Mouse (Mus musculus) ES-Bruce4 (cell line): ENCODE measurements at regions not wholly inside any gene's neighbourhood (a gene's known extent, or its start where the extent isn't known, plus 50 kb on each side); places are given as distances from the start of the nearest gene placed in this dataset.

ENCODE experiments used
- CTCF ChIP-seq: IDR thresholded peaks from one replicate; pipeline ENCODE4 v1.8.1; 2011; ENCODE audit warnings: low read depth, low read length
- POLR2A ChIP-seq: IDR thresholded peaks from one replicate; pipeline ENCODE4 v1.8.1; 2011; ENCODE audit warnings: low read length; ENCODE audit not compliant: insufficient read depth

DNA sequence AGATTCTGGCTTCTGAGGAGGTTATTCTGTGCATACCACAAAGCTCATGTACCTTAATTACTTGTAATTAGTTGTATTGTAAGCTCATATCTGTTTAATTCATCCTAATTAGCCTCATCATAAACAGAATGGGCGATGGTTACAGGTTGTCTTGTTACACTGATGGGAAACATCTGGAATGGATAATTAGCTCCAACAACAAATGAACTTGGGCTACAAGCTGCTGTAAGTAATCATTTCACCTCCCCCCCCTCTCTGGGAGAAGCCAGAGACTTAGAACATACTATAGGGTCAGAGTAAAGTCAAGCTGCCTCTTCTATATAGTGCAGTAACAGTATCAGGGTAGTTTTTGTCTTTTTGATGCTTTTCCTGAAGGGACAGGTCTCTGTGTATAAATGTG is 234.5 kb upstream of the Jmjd1c start:
- TF ChIP-seq CTCF (no peak), POLR2A (no peak)
